Mouse (Mus musculus) kidney, adult 18-20 months (tissue): ENCODE measurements around the gene Cfdp1.
A peak's percentile ranks its signal among the peaks of the same experiment; 100 is the strongest.

ENCODE experiments used
- DNase-seq: peaks from one replicate; pipeline ENCODE4 v3.0.0; 2021

The Cfdp1 gene

DNA sequence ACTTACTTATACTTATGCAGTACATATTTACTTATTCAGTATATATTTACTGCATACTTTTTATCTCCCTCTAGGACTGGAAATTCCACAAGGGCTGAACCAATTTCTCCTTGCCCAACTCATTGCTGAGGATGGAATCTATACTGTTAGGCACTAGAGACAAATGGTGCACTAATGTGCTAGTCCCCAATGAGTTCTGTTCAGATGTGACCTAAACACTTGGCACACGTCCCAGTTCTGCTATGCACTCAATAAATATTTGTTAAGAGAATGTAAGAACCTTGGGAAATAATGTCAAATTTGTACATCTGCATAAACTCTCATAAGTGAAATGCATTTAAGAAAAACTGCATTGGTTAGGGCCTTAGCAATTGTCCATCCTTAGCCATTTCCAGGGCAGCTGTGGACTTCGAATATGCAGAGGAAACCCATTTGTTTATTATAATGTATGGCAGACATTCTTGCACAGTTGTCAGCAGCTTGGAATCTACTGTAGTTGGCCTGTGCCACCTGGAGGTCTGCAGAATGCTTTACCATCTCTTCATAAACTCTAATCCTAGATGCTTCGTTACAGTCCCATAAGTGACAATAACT, 60.7 kb downstream of the Cfdp1 start:
- no peak for DNase-seq

DNA sequence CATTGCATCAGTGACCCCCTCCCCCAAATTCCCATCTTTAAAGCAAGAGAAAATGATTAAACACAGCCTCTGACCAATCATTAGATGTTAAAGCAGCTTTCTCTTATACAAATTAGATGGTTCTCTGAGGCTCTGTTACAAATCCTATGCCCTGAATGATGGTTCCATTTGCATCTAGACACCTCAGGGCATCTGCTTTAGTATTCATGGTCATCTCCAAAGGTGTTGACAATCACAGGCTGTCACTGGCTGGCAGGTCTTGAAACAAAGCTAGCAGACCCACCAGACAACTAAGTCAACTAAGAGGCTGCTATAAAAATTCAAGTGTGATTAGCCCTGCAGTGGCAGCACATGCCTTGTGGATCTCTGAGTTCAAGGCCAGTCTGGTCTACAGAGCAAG, 64.5 kb downstream of the Cfdp1 start:
- DNase-seq: no peak

DNA sequence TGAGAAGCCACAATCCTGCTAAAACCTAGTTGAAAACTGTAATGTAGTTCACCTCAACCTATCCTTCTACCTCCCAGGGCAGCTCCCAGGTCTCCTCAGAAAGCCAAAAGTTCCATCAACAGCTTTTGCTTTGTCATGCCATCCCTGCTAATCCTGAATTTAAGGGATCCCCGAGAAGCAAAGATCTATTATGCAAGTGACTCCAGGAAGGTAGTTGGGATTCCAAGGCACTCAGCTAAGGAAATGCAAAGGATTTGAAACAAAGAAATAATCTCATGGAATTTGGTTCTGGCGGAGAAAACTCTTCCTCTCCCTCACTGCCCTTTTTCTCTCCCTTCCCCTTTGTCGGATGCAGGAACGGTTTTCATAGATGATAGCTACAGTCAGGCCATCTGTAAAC, 64.9 kb downstream of the Cfdp1 start:
- DNase-seq: no peak

DNA sequence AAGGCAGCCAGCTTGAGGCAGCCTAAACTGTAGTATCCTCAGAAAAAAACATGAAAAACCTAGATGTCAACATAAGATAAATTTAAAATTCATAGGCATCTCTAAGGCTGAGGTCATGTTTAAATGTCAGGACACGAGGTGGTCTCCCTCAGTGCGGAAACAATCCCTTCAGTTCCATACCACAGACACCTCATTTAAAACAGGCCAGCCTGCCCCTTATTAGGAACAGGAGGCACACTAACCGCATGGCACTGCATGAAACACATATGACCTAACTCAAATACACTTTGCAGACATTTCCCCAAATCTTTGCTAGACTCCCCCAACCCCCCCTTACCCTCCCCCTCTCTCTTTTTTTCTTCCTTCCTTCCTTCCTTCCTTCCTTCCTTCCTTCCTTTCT, 65.6 kb downstream of the Cfdp1 start:
- DNase-seq: no peak

DNA sequence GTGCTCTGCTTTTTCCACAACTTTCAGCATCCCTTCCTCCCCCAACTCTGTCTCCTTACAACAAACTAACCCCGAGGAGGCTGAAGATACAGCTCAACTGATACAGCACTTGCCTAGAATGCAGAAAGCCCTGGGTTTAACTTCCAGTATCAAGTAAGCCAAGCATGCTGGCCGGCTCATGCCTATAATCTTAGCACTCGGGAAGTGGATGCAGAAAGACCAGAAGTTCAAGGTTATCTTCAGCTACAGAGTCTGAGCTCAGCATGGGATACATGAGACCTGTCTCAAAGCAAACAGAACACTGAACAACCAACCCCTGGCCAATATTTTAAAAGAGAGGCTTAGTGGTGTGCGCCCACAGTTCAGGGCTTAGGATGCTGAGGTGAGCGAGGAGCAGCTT, 66.0 kb downstream of the Cfdp1 start:
- no peak for DNase-seq

DNA sequence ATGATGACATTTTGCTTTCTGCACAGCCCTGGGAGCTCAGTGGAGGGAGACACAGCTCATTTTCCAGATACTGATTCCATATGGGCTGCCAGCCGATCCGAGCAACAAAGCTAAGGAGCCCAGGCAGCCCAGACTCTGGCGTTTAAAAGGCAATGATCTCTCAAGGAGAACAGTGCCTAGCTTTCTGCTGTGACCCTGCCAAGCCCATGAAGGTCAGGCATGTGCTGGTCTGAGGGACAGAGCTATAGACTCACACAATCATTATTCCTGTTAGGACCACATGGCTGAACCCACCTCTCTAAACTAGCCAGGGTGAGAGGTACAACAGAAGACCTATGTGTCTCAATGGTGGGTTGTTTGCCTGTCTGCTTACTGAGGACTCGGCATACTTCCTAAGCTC, 66.4 kb downstream of the Cfdp1 start:
- peak; percentile 28 for DNase-seq

DNA sequence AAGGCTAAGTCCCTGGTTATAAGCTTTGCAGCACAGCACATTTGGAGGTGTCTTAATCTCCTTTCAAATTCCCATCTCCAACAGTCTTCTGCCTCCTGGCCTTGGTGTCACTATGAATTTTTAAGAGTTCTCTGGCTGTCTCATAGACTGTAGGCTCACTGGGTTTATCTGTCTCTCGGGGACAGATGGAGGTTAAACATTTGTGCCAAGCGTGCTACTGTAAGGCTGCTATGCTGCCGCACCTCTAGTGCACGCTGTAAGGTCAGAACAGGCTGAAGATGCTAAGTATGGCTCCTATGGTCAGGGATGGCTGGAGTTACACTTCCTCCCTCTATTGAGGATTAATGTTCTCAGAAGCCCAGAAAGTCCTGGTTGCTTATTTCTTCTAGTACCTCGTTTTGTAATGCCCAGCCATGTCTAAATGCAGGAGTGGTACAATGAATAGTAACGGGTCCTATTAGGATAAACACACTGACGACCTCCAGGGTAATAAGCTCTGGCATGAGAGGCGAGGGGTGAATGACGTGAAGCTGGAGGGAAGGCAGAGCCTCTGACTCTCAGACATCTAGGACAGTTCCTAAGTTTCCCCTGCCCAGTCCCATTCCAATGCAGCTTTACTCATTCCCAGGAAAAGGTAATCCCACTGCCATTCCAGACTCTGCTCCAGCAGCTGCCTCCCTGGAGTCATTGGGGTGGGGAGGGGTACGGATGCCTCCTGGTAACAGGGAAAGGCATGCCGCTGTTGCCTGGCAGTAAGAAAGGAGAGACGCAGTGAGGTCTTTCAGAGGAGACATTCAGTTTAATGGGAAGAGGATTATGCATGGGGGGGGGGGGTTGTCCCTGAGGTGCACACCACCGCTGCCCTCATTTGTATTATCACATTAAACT, 67.1 kb downstream of the Cfdp1 start:
- DNase-seq: no peak

DNA sequence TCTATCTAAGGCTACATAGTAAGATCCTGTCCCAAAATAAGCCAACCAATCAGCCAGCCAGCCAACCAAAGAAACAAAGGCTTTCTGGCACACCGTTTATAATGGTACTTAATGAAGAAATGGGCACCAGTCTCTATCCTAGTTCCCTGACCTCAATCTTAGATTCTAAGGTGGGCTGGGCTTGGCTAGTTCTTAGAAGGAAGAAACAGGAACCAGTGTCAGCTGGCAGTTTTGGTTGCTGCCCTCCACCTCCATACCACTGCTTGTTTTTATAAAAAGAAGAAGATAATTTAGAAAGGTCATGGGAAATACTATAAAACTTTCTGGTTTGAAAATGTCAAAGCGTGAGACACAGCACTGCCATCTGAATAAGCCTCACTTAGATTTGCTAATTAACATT, 68.0 kb downstream of the Cfdp1 start:
- DNase-seq: no peak

DNA sequence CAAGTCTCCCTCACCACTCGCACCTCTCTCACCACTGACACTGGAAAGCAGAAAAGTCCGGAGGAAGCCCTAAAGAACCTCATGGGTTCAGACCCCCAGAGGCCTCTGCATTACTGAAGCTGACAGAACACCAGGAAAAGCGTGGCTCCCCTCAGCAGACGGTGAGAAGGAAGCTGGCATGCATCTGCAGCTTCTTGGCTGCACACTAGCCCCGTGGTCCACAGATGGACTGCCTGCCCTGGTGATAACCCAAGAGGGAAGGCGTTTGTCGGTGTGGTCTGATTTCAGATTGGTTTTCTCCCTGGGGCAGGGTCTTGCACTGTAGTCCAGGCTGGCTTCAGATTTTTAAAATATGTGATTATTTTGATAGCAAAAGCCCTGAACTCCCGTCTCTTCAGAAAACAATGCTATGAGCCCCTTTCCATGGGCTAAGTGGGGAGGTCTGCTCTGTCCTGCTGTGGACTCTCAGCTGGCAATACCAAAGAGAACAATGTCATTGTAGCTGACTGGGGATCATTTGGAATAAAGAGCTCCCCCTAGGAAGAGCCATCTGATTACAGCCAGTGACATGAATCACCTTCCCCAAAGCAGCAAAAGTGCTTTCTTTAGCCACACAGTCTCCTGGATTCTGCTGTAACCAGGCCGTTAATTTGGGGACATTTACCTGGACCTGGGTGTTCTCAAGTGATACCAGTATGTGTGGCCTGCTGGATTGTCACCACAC, 71.3 kb downstream of the Cfdp1 start:
- DNase-seq: no peak

DNA sequence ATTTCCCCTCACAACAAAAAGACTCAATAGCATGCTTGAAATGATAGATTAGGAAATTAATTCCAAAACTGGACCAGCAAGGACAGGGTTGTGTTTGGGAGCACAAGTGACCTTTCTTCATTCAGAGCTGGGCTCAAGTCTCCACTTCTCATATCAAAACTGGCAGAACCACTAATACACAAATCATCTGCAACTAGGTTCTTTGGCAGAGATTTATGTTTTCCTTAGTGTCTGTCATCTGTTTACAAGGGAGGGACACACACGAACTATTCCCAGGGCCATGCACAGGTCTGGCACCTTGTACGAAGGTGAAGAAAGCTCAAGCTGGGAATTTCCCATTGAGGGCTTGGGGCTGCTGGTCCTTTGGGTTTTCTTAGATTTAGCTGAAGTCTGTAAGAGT, 71.9 kb downstream of the Cfdp1 start:
- DNase-seq: no peak

DNA sequence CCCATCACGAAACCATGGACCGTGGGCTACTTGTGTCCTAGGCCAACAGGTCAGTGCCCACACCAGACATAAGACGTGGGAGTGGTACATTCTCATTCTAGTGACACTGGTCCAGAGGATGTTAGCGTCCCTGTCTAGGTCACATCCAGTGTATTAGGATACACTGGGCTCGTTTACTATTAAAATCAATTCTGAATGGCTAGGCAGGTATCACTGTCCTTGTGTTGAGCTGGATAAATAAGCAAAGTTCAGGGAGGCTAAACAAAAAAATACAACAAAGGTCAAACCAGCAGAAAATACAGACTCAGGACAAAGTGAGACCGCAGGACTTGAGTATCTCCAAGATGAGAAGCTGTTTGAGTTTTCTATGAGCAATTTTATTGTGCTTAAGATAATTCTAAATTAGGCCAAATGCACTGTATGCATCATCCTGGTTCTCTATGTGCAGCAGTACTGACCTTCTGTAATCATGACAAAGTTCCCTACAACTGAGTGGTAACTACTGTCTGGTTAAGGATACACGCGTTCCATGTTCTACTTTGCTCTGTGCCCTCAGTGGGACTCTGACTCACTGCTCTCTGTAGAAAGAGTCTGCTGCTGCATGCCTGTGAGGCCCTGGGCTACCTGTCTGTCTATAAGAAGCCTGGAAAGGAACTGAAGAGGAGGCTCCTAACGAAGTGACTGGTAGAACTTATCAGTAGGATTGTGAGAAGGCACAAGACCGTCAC, 73.2 kb downstream of the Cfdp1 start:
- no peak for DNase-seq

DNA sequence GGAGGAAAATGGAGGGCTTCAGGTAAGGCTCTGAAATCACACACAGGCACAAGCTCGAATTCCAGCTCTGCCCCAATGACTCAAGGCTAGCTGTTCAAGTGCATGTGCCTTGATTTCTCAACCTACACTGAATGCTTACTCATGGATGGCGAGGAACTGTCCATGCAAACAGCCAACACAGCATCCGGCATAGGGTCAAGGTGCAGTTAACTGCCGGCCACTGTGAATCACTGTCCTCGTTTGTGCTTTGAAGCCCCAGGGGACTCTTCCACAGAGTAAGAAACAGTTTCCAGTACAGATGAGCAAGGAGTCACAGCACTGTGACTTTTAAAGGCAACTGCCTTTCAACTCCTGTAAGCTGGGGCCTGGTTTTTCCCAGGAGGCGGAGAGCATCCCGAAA, 74.4 kb downstream of the Cfdp1 start:
- peak; percentile 33 for DNase-seq

DNA sequence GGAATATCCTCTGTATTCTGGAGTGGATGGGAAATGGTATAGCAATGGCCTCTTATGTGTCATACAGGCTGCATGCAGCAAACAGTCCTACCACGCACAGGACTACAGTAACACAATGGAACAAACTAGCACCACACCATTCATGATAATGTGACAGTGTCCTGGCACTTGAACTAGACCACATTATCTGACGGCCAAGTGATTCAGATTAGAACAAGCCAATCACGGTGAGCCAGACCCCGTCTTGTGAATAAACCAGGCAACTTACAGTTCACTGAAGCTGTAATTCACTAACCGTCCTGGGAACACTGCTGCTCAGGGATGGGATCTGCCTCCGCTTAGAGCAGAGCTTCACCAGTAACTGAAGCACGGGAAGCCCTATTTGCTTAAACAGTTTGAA, 75.3 kb downstream of the Cfdp1 start:
- no peak for DNase-seq

DNA sequence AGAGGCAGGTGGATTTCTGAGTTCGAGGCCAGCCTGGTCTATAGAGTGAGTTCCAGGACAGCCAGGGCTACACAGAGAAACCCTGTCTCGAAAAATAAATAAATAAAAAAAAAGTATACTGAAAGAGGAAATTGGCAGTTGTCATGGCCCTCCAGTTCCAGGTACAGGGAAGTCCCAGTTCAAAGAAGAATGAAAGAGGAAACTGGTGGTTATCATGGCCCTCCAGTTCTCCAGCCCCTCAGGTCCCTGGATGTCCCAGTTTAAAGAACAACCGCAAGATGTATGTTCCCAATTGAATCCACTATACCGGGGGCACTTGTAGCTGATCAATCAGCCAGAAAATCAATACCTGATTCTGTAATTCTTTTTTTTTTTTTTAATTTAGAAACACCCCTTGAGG, 77.6 kb downstream of the Cfdp1 start:
- DNase-seq: no peak

DNA sequence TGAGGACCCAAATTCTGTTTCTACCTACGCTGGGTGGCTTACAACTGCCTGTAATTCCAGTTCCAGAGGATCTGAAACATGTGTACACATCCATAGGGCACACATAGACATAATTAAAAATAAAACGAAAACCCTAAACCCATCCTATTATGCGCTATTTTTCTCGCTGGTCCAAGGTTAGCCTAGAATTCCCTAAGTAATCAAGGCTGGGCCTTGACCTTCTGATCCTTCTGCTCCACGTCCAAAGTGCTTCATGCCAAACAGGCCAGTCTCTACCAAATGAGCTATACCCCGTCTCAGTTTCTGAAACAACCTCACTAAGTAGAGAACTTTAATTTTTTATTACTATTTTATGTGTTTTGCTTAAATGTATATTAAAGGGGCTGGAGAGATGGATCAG, 78.3 kb downstream of the Cfdp1 start:
- no peak for DNase-seq

DNA sequence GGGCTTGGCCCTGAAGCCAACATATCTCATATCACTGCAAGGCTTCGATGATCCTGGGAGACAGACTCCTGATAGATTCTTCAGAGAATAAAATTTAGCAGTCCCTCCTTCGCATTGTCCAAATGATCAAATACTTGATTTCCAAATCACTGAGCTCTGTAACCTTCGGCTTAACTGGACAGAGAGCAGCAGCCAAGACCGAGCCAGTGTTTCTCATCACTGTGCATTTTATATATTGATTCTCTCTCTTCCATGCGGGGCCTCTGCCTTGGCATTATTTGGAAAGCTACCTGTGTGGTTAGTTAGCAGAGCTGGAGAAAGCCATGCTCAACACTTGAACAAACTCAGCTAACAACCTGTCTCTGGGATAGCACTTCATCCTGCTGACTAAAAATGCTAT, 80.6 kb downstream of the Cfdp1 start:
- no peak for DNase-seq

DNA sequence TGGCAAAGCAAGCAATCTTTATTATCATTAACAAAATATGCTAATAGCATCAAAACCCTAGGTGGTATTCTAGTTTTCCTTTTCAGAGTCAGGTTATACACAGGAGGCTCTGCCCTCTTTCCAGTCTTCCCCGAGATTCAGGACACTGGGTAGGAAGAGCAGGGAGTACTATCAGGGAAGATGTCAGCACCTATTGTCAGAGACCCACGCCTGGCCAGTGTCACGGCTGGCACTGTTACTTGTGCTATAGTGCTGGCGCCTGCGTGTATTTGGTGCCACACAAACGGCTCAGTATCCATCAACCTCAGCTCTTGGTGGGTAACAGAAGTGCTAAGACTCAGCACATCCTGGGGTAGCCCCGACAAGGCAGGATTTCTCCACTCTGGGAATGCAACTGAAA, 81.0 kb downstream of the Cfdp1 start:
- no peak for DNase-seq

DNA sequence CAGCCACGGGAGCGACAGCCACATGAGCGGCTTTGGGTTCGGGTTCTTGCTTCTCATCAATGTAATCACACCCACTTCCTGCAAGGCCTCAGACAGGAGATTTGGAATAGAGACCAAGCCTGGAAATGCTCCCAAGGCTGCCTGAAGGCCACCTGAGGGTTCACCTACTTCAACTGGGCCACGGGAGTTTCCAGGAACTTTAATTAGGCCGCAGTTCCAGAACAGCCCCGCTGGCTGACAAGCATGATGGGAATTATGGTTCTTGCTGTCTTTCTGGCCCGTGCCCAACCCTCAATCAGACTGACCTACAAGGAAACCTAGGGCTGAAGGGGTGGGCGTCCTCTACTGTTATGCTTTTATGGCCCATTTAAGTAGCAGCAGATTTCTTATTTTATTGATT, 82.0 kb downstream of the Cfdp1 start:
- no peak for DNase-seq

DNA sequence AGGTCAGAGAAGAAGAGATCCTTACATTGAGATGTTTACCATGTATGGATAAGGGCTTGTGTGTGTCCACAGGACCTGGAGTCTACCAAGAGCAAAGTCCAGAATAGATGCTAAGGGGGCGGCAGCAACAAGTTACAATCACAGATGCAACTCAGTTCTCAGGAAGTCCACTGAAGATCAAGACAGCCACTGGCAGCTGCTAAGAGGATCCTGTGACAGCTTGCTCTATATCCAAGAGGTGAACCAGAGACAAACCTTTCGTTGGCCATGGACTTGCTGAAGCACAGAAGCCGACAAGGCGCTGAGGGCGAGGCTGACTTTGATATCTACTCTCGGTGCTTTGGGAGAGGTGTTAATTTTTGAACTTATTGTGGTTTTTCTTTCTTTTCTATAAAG, 82.5 kb downstream of the Cfdp1 start:
- DNase-seq: no peak

DNA sequence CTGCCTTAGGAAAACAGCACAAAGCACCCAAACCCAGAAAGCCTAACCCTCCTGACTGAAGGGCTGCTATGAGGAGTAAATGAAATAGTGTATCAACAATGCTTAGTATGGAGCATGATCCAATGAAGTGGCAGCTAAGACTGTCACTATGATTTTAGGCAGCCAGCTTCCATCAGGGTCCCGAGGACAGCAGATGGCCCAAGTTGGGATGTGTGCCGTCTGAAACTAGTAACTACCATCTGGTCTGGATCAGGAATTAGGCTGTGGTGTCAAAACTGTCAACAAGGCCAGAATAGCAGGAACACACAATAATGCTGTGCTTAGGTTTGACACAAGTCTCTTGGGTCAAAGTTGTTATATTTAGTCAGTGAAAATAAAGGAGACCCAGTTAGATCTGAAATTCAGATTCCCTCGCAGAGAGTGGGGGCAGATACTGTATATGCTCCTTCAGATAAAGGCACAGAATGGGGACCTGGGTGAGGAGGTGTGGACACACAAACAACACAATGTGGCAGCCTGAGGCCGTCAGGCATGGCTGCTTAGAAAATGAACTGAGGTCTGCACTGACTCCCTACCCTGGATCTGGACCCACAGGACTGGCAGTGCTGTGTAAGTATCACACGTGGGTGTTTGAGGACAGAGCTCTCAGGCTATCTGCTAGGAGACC, 83.0 kb downstream of the Cfdp1 start:
- DNase-seq: no peak

DNA sequence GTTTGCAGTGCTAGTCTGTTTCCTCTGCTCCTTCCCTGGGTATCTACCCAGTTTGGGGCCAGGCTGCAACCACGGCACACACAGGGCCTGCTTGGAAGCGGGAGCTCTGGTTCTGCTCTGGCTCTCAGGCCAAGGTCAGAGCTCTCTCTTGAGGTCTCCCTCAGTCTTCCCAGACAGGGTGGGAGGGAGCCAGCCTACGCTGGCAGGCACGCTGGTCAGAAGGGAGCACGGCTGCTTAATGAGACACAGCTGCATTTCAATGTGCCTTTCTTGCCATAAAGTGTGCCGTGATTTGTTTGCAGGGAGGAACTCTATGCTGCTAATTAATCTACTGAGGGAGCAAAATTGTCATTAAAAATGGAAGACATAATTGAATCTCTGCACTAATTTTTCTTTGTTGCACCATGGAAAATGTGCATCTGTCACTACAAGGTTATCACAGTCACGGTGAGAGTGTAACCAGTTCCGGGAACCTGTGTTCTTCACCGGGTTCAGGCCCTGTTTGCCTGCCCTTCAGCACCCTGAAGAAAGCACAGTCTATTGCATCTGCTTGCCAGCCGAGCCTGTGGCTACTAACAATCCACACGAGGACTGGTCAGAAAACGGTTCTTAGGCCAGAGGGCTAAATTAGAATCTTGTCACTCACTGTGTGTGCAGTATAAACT, 84.2 kb downstream of the Cfdp1 start:
- peak; percentile 36 for DNase-seq

DNA sequence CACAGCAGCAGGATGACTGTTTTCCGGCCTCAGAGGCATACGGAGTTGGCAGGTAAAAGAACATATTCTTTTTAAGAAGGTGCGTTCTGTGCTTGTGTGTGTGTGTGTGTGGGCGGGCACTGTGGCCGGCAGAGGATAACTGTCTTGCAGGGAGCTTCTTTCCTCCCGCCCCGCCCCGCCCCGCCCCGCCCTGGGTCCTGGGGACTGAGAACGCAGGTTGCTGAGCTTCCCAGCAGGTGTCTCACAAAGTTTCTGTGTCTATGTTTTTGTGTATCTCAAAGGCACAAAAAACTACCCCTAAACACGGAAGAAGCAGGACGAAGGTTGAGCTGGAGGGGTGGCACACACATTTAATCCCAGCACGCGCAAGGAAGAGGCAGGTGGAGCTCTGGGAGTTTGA, 84.8 kb downstream of the Cfdp1 start:
- no peak for DNase-seq
